Mouse (Mus musculus) neutrophil, adult 5-6 weeks (primary cell): ENCODE results near the gene Maco1. TPM values are rescaled to one million over a fixed set of nuclear protein-coding genes. Genes with fewer than 3 reads are reported as not detected.

Experiments used
- ATAC-seq: fragments of 151-379, 151-347 bp; 2 replicates; pipeline ENCODE4 v1.8.0; 2017; ENCODE audit warnings: mild to moderate bottlenecking, moderate TSS enrichment; ENCODE audit not compliant: insufficient number of reproducible peaks, poor library complexity, low FRiP score, severe bottlenecking; ENCODE audit errors: extremely low read depth
- total RNA-seq: library from RNA; stranded (forward); fragments of 200-1000 nt; gene quantifications from 2 replicates; pipeline ENCODE4 v1.2.3, GENCODE M21; 2017

The Maco1 gene
- total RNA-seq, 1 experiment from 2014 or later: 42.2 TPM

GRCm38 (mm10) chr4:134762360-134762759 lies 90.8 kb downstream of the Maco1 start:
- ATAC-seq: peak; percentile 34

- no peak for ATAC-seq
These were observed 92.3 kb downstream of the Maco1 start for GRCm38 (mm10) chr4:134760793-134761201.

DNA sequence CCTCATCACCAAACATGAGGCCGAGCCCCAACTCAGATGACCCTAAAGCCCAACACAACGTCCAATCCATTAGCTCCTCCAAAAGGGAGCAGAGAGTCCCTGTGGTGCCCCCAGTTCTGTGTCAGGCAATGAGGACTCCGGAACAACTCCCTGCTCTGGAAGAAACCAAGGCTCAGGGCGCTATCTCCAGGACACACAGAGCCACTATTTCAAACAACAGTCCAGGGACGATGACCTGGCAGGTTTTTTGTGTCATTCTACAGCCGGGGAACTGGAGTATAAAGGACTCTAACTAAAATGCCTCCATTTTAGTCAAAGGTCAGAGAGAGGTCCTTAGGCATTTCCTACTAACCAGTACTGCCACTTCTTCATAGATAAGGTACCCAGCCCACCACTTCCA lies 92.9 kb downstream of the Maco1 start:
- ATAC-seq: no peak

DNA sequence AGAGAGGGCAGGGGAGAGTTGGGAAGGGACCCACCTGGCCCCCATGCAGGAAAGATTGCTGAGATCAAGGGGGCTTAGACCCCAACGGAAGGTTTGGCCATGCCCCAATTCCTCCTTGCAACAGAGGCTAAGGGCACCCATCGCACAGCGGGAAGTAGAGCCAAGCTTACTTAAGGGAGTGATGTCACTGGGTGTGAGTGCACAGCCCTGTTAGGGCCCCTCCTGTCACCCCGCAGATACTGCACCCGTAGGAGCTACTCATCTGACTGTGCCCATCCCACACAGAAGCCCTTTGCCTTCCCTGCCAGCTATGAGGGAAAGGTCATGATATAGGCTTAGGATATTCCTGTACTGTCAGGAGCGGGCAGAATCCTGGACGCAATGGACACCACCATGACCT lies 93.6 kb downstream of the Maco1 start:
- ATAC-seq: peak; percentile 34; the same call in 1 of the 2 replicates

DNA sequence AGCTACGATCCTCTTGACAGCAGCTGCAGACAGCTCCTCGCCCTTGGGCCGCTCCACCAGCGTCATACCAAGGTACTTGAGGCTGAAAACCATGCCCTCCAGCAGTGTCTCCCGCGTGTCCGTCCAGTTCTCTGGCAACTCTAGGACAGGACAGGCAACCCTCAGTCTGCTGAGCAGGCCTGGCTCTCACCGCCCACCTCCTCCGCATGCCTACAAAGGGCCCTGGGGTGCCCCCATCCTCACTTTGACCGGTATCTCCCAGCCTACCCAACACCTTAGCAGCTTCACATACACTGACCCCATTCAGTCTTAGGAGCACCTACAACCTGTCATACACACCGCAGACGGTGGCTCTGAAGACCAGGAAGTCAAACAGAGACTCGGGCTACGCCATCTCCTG lies 94.2 kb downstream of the Maco1 start:
- ATAC-seq: no peak

DNA sequence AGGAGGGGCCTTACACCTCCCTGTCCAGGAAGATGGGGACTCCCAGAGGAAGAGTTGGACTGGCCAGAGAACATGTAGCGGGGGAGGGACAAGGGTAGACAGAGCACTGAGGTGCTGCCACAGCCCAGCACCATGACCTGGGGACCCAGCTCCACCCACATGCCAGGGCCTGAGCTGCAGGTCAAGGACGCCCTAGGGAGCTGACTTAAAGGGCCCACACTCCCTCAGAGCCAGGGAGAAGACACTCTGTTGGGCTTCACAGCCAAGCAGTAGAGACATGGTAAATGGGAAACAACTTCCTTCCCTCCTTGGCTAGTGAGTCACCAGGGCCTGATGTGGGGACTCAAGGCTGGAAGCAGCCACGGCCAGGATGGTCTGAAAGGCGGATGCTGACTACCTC lies 94.8 kb downstream of the Maco1 start:
- ATAC-seq: no peak

GRCm38 (mm10) chr4:134756953-134757352 lies 96.2 kb downstream of the Maco1 start:
- peak; percentile 14 for ATAC-seq

DNA sequence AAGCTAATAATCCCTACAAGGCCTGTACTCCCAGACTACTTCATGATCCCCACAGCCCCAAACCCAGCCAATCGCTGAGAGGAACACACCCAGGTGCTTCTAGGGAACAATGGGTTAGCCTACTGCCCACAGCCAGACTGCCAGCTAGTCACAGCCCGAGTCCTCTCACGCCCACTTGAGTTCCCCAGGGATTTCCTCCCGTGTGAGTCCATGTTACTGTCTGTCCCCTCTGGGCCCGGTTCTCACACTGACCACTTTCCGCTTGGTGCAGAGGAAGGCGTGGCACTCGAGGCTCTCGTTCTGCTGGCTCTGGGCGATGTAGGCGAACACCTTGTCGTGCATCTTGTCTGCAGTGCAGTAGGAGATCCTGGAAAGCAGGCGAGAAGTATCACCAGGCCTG lies 98.2 kb downstream of the Maco1 start:
- ATAC-seq: no peak

- ATAC-seq: no peak
These were observed 98.8 kb downstream of the Maco1 start for GRCm38 (mm10) chr4:134754371-134754770.

GRCm38 (mm10) chr4:134753516-134754261 lies 99.5 kb downstream of the Maco1 start:
- ATAC-seq: peak; percentile 3; the same call in 1 of the 2 replicates

GRCm38 (mm10) chr4:134752911-134753426 lies 100.2 kb downstream of the Maco1 start:
- ATAC-seq: no peak

Other genes with a start within 250 kb of the Maco1 start
- gene Man1c1, start 149.1 kb downstream of the Maco1 start, total RNA-seq: 2.0 and 2.2 TPM in 2 replicates
- gene Ldlrap1, start 85.3 kb downstream of the Maco1 start, total RNA-seq: 25.7 and 27.0 TPM in 2 replicates
- 0.98 TPM in 1 of 2 replicates, not detected in the other for gene Rhd, start 11.2 kb upstream of the Maco1 start, total RNA-seq
- 292 TPM in 2 replicates for gene Tmem50a, start 61.7 kb upstream of the Maco1 start, total RNA-seq
- gene Rsrp1, start 70.2 kb upstream of the Maco1 start, total RNA-seq: 622 and 656 TPM in 2 replicates
- gene Syf2, start 77.6 kb upstream of the Maco1 start, total RNA-seq: 473 and 479 TPM in 2 replicates